Mouse (Mus musculus): ENCODE results near the gene Stmn3. TPM values are rescaled to one million over a fixed set of nuclear protein-coding genes. Genes with fewer than 3 reads are reported as not detected.

Gene Stmn3
- not detected in 2 replicates for polyA plus RNA-seq (2012)

DNA sequence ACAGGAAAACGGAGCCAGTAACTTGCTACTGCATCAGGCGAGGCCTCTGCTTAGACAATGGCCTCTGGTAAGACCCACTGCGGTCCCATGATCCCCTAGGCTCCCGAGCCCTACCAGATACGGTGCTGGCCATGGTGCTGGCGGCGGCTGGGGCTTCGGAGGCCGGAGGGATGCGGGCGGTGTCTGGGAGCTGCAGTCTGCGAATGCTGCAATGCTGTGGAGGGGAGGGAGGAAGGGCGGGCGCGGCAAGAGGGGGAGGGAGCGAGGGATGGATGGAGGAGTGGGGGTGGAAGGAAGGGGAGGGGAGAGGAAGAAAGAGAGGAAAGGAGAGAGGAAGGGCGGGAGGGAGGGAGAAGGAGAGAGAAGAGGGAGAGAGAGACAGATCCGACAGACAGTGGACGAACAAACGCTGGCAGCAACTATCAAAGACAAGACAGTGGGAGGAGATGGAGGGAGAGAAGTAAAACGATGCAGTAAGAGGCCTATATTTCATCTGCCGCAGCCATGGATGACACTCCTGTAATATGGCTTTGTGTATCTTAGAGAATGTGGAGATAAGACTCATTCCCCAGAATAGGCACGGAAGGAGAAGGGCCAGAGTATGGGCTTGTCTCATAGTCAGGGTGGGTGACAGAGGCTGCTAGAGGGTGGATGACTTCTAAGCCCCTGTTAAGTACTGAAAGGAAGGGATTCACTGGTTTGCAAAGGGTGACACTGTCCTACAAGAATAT lies at the start of gene Stmn3:
TSS of gene Stmn3 (minus strand) at position 421 of the 731 bp plus-strand sequence.
- H3K27me3 ChIP-seq (ENCODE audit: control insufficient read depth) = peaks cover 85% of the 10 kb centered on the region

GRCm38 (mm10) chr2:181363946-181364345 lies 49.6 kb upstream of the Stmn3 start:
- H3K36me3 ChIP-seq (ENCODE audit: control insufficient read depth) = peaks cover 58% of the 10 kb centered on the region

More for the DNA sequence above, at the start of gene Stmn3:
- no peak for TF ChIP-seq GATA1 (IDR thresholded peaks at IDR 0.05; ENCODE audit: low read length)
- no peak for TF ChIP-seq TAL1 (IDR thresholded peaks at IDR 0.05; ENCODE audit: low read length)
- Histone ChIP-seq H3K4me3 (replicated peaks) (no peak within 1 kb of the TSS), H3K9me3 (ENCODE audit: control insufficient read depth, low read length) (peaks cover 10% of the 10 kb centered on the region; the same call in 1 of the 2 replicates), H3K4me1 (ENCODE audit: control insufficient read depth) (peaks cover 5% of the 10 kb centered on the region), H3K36me3 (ENCODE audit: control insufficient read depth) (no peaks in the 10 kb centered on the region)

GRCm38 (mm10) chr2:181356780-181357179 lies 42.5 kb upstream of the Stmn3 start:
- no peaks in the 10 kb centered on the region for H3K27me3 ChIP-seq (ENCODE audit: control insufficient read depth)
- TF ChIP-seq GATA1 (IDR thresholded peaks at IDR 0.05; ENCODE audit: low read length) (no peak), TAL1 (IDR thresholded peaks at IDR 0.05; ENCODE audit: low read length) (no peak)
- H3K4me1 ChIP-seq (ENCODE audit: control insufficient read depth) = no peaks in the 10 kb centered on the region
- H3K9me3 ChIP-seq (ENCODE audit: control insufficient read depth, low read length) = no peaks in the 10 kb centered on the region
- peaks cover 100% of the 10 kb centered on the region for H3K36me3 ChIP-seq (ENCODE audit: control insufficient read depth)
- no peak overlapping the region for H3K4me3 ChIP-seq (replicated peaks)

More at GRCm38 (mm10) chr2:181363946-181364345, 49.6 kb upstream of the Stmn3 start:
- peak overlapping the region; percentile 68 for H3K4me3 ChIP-seq (replicated peaks)
- H3K27me3 ChIP-seq (ENCODE audit: control insufficient read depth) = no peaks in the 10 kb centered on the region
- TF ChIP-seq GATA1 (IDR thresholded peaks at IDR 0.05; ENCODE audit: low read length) (no peak), TAL1 (IDR thresholded peaks at IDR 0.05; ENCODE audit: low read length) (no peak)
- H3K4me1 ChIP-seq (ENCODE audit: control insufficient read depth) = peaks cover 44% of the 10 kb centered on the region
- no peaks in the 10 kb centered on the region for H3K9me3 ChIP-seq (ENCODE audit: control insufficient read depth, low read length)

- Histone ChIP-seq H3K36me3 (ENCODE audit: control insufficient read depth) (peaks cover 88% of the 10 kb centered on the region), H3K4me3 (replicated peaks) (no peak overlapping the region), H3K4me1 (ENCODE audit: control insufficient read depth) (no peaks in the 10 kb centered on the region), H3K9me3 (ENCODE audit: control insufficient read depth, low read length) (no peaks in the 10 kb centered on the region), H3K27me3 (ENCODE audit: control insufficient read depth) (no peaks in the 10 kb centered on the region)
- TF ChIP-seq TAL1 (IDR thresholded peaks at IDR 0.05; ENCODE audit: low read length) (no peak), GATA1 (IDR thresholded peaks at IDR 0.05; ENCODE audit: low read length) (no peak)
These were observed 28.5 kb upstream of the Stmn3 start for GRCm38 (mm10) chr2:181342766-181343165.

DNA sequence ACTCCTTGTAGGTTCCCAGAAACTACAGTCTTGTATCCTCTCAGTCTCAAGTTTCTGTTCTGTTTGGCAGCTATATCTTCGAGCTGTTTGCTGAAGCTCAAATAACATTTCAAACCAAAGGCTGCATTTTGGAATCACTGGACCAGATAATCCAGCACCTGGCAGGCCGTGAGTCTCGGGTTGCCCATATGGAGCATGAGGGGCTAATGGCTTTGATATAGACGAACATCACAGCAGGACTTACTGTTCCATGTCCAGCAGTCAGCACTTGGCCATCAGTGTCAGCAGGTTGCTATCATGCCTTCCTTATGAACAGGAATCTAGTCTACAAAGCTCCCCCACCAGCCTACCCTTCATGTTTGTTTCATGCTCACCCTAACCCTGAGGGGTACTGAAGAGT lies 26.1 kb upstream of the Stmn3 start:
- H3K36me3 ChIP-seq (ENCODE audit: control insufficient read depth) = peaks cover 89% of the 10 kb centered on the region
- no peak overlapping the region for H3K4me3 ChIP-seq (replicated peaks)
- TF ChIP-seq TAL1 (IDR thresholded peaks at IDR 0.05; ENCODE audit: low read length) = no peak
- no peak for TF ChIP-seq GATA1 (IDR thresholded peaks at IDR 0.05; ENCODE audit: low read length)
- no peaks in the 10 kb centered on the region for H3K9me3 ChIP-seq (ENCODE audit: control insufficient read depth, low read length)
- H3K27me3 ChIP-seq (ENCODE audit: control insufficient read depth) = no peaks in the 10 kb centered on the region
- H3K4me1 ChIP-seq (ENCODE audit: control insufficient read depth) = no peaks in the 10 kb centered on the region

- Histone ChIP-seq H3K9me3 (ENCODE audit: control insufficient read depth, low read length) (no peaks in the 10 kb centered on the region), H3K36me3 (ENCODE audit: control insufficient read depth) (peaks cover 92% of the 10 kb centered on the region), H3K4me1 (ENCODE audit: control insufficient read depth) (no peaks in the 10 kb centered on the region), H3K4me3 (replicated peaks) (no peak overlapping the region), H3K27me3 (ENCODE audit: control insufficient read depth) (no peaks in the 10 kb centered on the region)
- no peak for TF ChIP-seq TAL1 (IDR thresholded peaks at IDR 0.05; ENCODE audit: low read length)
- TF ChIP-seq GATA1 (IDR thresholded peaks at IDR 0.05; ENCODE audit: low read length) = no peak
These were observed 19.7 kb upstream of the Stmn3 start for GRCm38 (mm10) chr2:181334023-181334422.

DNA sequence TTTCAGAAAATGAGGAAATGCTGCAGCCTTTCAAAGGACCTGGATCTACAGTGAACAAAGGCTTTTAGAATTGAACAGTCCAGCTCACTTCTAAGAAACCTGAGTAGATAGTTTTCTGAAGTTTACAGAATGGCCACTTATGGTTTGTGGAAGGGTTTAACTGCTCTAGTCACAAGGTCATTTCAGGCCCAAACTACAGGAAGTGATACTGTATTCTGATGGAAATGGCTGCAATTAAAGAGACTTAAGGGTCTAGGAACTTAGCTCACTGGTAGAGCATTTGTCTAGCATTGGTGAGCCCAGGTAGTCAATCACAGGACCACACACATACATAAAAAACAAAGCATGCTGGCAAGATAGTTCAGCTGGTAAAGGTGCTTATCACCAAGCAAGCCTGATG lies 18.2 kb upstream of the Stmn3 start:
- no peak overlapping the region for H3K4me3 ChIP-seq (replicated peaks)
- no peaks in the 10 kb centered on the region for H3K4me1 ChIP-seq (ENCODE audit: control insufficient read depth)
- no peaks in the 10 kb centered on the region for H3K9me3 ChIP-seq (ENCODE audit: control insufficient read depth, low read length)
- TF ChIP-seq TAL1 (IDR thresholded peaks at IDR 0.05; ENCODE audit: low read length) (no peak), GATA1 (IDR thresholded peaks at IDR 0.05; ENCODE audit: low read length) (no peak)
- H3K27me3 ChIP-seq (ENCODE audit: control insufficient read depth) = no peaks in the 10 kb centered on the region
- peaks cover 93% of the 10 kb centered on the region for H3K36me3 ChIP-seq (ENCODE audit: control insufficient read depth)

DNA sequence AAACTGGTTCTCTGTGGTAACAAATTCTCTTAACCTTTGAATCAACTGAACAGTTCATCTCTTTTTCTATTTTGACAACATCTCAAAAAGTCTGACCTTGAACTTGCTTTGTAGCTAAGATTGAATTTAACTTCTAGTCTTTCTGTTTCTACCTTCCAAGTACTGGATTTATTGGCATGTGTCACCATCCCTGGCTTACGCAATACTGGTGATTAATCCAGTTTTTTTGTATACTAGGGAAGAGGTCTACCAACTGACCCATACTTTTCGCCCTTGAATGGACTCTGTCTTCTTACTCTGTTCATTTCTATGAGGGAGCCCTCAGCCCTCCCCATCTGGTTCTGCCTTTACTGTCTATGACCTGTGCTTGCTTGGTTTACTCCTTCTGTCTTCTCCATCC lies 11.8 kb upstream of the Stmn3 start:
- Histone ChIP-seq H3K36me3 (ENCODE audit: control insufficient read depth) (peaks cover 93% of the 10 kb centered on the region), H3K9me3 (ENCODE audit: control insufficient read depth, low read length) (no peaks in the 10 kb centered on the region), H3K4me1 (ENCODE audit: control insufficient read depth) (no peaks in the 10 kb centered on the region; the same call in 1 of the 2 replicates), H3K27me3 (ENCODE audit: control insufficient read depth) (no peaks in the 10 kb centered on the region), H3K4me3 (replicated peaks) (no peak overlapping the region)
- TF ChIP-seq GATA1 (IDR thresholded peaks at IDR 0.05; ENCODE audit: low read length) = no peak
- TF ChIP-seq TAL1 (IDR thresholded peaks at IDR 0.05; ENCODE audit: low read length) = no peak

DNA sequence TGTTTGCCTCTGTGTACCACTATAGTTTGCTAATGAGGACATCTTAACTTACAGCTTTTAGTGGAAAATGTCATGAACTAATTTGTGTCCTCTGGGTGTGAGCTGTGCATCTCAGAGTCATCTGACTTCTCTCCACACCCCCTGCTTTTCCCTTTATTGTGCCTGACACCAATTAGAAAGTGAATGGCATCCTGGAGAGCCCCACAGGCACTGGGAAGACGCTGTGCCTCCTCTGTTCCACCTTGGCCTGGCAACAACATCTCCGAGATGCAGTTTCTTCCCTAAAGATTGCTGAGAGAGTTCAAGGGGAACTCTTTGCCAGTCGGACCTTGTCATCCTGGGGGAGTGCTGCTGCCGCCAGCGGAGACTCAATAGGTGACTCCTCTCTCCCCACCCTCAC lies 7.8 kb upstream of the Stmn3 start:
- Histone ChIP-seq H3K4me1 (ENCODE audit: control insufficient read depth) (peaks cover 18% of the 10 kb centered on the region), H3K4me3 (replicated peaks) (no peak overlapping the region), H3K27me3 (ENCODE audit: control insufficient read depth) (peaks cover 17% of the 10 kb centered on the region), H3K36me3 (ENCODE audit: control insufficient read depth) (peaks cover 60% of the 10 kb centered on the region), H3K9me3 (ENCODE audit: control insufficient read depth, low read length) (no peaks in the 10 kb centered on the region)
- no peak for TF ChIP-seq TAL1 (IDR thresholded peaks at IDR 0.05; ENCODE audit: low read length)
- no peak for TF ChIP-seq GATA1 (IDR thresholded peaks at IDR 0.05; ENCODE audit: low read length)
